Mouse (Mus musculus): ENCODE measurements around the gene Ace2. TPM values are rescaled to one million over a fixed set of nuclear protein-coding genes. Genes with fewer than 3 reads are reported as not detected.

The Ace2 gene
- polyA plus RNA-seq, 1 experiment, result 0.72 TPM

DNA sequence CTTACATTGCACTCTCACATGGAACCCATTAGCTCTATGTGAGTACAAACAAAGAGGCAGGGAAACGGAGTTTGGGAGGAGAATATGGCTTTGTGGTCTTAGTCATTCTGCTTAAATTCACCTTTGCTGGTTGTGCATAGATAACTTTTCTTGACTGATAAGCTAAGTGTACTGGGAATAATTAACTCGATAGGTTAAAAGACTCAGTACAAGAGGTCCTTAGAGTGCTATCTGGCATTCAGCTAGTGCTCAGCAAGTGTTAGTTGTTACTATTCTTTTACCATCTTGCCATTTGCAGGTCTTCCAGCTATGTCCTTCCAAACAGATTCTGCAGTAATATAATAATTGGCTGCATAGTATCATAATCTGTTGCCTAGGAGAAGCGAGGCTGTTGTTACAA lies 28.0 kb upstream of the Ace2 start:
- H3K4me3 ChIP-seq (replicated peaks; ENCODE audit: control insufficient read depth, low read depth, low read length), result no peak overlapping the region
- H3K27ac ChIP-seq (ENCODE audit: control insufficient read depth, insufficient read depth, low read depth, low read length, poor library complexity), result no peak overlapping the region
- 79% methylated on average over 3 of the region's 3 CpGs for WGBS
- H3K4me1 ChIP-seq (ENCODE audit: control insufficient read depth, insufficient read depth, low read length), result no peaks in the 10 kb centered on the region
- TF ChIP-seq CTCF (IDR thresholded peaks at IDR 0.05; ENCODE audit: control insufficient read depth, insufficient read depth, low read length) (no peak), POLR2A (IDR thresholded peaks at IDR 0.05; ENCODE audit: borderline replicate concordance, control insufficient read depth, low read depth, low read length) (no peak)

DNA sequence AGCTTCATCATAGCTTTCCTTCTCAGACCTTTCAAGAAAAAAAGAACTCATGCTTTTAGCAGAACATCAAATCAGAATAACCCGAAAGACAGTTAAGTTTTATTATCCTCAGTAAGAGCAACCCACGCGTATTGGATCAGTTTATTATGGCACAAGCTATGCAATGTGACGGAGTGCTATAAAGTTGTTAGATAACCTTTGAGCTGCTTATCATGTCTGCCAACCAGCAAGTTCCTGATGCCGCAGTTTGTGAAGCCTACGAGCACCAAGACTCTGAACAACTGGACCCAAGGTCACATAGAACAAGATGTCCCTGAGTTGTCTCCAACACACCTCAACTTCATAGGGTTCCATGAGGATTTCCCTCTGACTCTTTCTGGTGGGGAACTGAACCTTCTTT lies 25.4 kb upstream of the Ace2 start:
- TF ChIP-seq POLR2A (IDR thresholded peaks at IDR 0.05; ENCODE audit: borderline replicate concordance, control insufficient read depth, low read depth, low read length) (no peak), CTCF (IDR thresholded peaks at IDR 0.05; ENCODE audit: control insufficient read depth, insufficient read depth, low read length) (no peak)
- 75% methylated on average over 6 of the region's 6 CpGs for WGBS
- Histone ChIP-seq H3K4me3 (replicated peaks; ENCODE audit: control insufficient read depth, low read depth, low read length) (no peak overlapping the region), H3K27ac (ENCODE audit: control insufficient read depth, insufficient read depth, low read depth, low read length, poor library complexity) (no peak overlapping the region), H3K4me1 (ENCODE audit: control insufficient read depth, insufficient read depth, low read length) (no peaks in the 10 kb centered on the region)

DNA sequence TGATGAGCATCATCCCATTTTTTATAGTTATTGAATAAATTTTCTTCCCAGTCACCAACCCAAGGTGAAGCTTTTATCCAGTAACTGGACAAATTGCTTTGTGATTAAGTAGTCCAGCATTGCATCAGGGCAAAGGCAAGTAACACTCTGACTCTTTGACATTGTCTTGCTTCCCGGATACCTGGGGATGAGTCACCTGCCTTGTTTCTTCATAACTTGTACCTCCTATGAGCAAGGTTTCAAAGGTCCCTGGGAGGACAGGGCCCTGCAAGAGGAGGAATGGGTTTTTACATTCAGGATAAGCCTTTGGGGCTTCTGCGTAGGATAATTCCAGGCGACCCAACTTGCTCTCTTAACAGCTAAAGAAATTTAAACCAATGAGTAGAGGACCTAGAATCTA lies 15.2 kb upstream of the Ace2 start:
- Histone ChIP-seq H3K4me3 (replicated peaks; ENCODE audit: control insufficient read depth, low read depth, low read length) (no peak overlapping the region), H3K27ac (ENCODE audit: control insufficient read depth, insufficient read depth, low read depth, low read length, poor library complexity) (no peak overlapping the region), H3K4me1 (ENCODE audit: control insufficient read depth, insufficient read depth, low read length) (no peaks in the 10 kb centered on the region)
- WGBS, result 85% methylated on average over 3 of the region's 3 CpGs
- TF ChIP-seq POLR2A (IDR thresholded peaks at IDR 0.05; ENCODE audit: borderline replicate concordance, control insufficient read depth, low read depth, low read length) (no peak), CTCF (IDR thresholded peaks at IDR 0.05; ENCODE audit: control insufficient read depth, insufficient read depth, low read length) (no peak)

DNA sequence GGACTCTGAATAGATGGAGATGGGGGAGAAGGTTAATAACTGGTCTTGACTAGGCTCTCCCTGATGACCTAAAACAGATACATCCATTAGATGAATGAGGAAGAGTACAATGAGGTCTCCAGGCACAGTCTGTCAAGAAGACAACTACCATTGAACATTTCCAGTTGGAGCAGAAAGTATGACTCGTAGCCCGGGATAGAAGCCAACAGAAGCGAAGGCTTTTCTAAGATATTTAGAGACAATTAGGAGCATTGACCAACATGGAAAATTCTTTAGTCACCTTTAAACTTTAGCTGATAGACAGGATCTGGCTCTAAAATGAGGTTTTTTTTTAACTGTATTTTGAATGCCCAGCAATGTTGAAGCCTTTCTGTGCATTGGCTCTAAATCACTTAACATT lies 5.6 kb upstream of the Ace2 start:
- H3K4me3 ChIP-seq (replicated peaks; ENCODE audit: control insufficient read depth, low read depth, low read length), result no peak overlapping the region
- H3K4me1 ChIP-seq (ENCODE audit: control insufficient read depth, insufficient read depth, low read length), result no peaks in the 10 kb centered on the region
- WGBS, result 86% methylated on average over 3 of the region's 3 CpGs
- no peak overlapping the region for H3K27ac ChIP-seq (ENCODE audit: control insufficient read depth, insufficient read depth, low read depth, low read length, poor library complexity)
- TF ChIP-seq CTCF (IDR thresholded peaks at IDR 0.05; ENCODE audit: control insufficient read depth, insufficient read depth, low read length) (no peak), POLR2A (IDR thresholded peaks at IDR 0.05; ENCODE audit: borderline replicate concordance, control insufficient read depth, low read depth, low read length) (no peak)

DNA sequence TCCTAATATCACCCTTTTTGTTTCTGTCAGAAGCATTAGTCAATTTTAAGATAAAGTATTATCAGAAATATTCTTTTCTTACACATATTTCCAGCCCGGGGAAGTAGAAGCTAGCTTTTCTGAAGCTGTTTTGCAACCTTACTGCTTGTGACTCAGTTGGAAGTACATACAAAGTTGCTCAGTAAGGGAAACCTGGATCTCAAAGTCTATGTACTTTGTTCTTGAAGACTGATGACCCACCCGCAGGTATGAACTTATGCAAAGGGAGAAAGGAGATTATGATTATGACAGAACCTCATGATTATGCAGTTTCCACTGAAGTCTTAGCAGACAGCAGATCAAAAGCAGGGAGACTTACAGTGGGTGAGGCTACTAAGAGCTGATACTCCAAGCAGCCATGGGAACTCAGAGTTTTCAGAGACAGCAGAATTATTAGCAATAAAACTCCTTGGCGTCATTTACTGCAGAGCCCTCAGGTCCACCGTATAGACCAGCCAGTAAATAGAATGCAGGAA lies 3.8 kb upstream of the Ace2 start:
- no peak overlapping the region for H3K27ac ChIP-seq (ENCODE audit: control insufficient read depth, insufficient read depth, low read depth, low read length, poor library complexity)
- 77% methylated on average over 4 of the region's 4 CpGs for WGBS
- TF ChIP-seq POLR2A (IDR thresholded peaks at IDR 0.05; ENCODE audit: borderline replicate concordance, control insufficient read depth, low read depth, low read length) (no peak), CTCF (IDR thresholded peaks at IDR 0.05; ENCODE audit: control insufficient read depth, insufficient read depth, low read length) (no peak)
- no peak overlapping the region for H3K4me3 ChIP-seq (replicated peaks; ENCODE audit: control insufficient read depth, low read depth, low read length)
- H3K4me1 ChIP-seq (ENCODE audit: control insufficient read depth, insufficient read depth, low read length), result no peaks in the 10 kb centered on the region

DNA sequence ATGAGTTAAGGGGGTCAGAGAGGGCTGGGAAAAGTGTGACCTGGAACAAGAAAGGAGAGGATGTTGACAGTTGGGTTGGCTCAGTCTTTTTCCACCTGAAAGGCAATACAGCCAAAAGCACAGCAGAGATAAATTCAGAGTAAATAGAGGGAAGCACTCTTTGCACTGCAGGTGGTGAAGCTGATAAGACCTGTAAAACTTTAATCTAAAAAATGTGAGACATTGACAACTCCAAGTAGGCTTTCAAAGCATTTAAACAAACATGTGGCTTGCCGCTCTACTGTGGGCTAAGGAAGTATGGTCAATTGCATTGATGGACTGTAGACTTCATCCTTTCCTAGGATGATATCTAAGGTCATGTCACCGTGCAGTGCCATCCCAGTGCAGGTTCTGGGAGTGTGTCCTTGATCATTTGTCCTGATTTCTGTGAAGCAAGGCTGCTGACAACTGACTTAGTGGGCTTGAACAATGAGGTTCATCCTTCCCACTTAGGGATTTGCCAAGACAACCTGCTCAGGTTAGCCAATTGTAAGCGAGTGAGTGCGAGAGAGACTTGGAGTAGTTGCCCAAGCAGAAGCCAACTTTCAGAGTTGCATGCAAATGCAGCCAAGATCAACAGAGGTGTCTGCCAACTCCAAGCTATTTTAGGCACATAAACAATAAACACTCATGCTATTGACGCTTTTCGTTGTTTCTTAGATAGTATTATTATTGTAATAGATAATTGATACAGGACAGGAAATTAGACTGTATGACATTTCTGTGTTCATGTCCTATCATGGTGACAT lies 6.5 kb downstream of the Ace2 start:
- Histone ChIP-seq H3K27ac (ENCODE audit: control insufficient read depth, insufficient read depth, low read depth, low read length, poor library complexity) (peak overlapping the region; percentile 33; the same call in 1 of the 2 replicates), H3K4me3 (replicated peaks; ENCODE audit: control insufficient read depth, low read depth, low read length) (no peak overlapping the region), H3K4me1 (ENCODE audit: control insufficient read depth, insufficient read depth, low read length) (no peaks in the 10 kb centered on the region; the same call in 1 of the 2 replicates)
- TF ChIP-seq POLR2A (IDR thresholded peaks at IDR 0.05; ENCODE audit: borderline replicate concordance, control insufficient read depth, low read depth, low read length) (no peak), CTCF (IDR thresholded peaks at IDR 0.05; ENCODE audit: control insufficient read depth, insufficient read depth, low read length) (no peak)
- 79% methylated on average over 6 of the region's 6 CpGs for WGBS

DNA sequence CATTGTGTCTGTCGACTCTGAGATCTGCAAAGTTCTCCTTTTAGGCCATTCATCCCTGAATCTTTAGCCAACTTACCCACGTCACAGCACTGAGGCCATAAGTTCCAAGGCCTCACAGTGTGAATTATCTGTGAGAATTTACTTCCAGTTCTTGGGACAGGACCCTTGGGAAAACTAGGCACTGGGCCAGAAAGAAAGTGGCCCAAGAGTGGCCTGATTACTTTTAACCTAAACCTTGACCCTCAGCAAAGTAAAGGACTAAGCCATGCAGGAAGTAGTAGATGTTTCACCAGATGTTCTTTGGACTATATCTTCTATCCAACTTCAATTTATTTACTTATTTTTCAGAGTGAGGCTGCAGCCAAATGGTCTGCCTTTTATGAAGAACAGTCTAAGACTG lies 13.6 kb downstream of the Ace2 start:
- no peak overlapping the region for H3K27ac ChIP-seq (ENCODE audit: control insufficient read depth, insufficient read depth, low read depth, low read length, poor library complexity)
- TF ChIP-seq CTCF (IDR thresholded peaks at IDR 0.05; ENCODE audit: control insufficient read depth, insufficient read depth, low read length), result no peak
- TF ChIP-seq POLR2A (IDR thresholded peaks at IDR 0.05; ENCODE audit: borderline replicate concordance, control insufficient read depth, low read depth, low read length), result no peak
- no peaks in the 10 kb centered on the region for H3K4me1 ChIP-seq (ENCODE audit: control insufficient read depth, insufficient read depth, low read length)
- WGBS, result 71% methylated on average over 2 of the region's 2 CpGs
- H3K4me3 ChIP-seq (replicated peaks; ENCODE audit: control insufficient read depth, low read depth, low read length), result no peak overlapping the region

DNA sequence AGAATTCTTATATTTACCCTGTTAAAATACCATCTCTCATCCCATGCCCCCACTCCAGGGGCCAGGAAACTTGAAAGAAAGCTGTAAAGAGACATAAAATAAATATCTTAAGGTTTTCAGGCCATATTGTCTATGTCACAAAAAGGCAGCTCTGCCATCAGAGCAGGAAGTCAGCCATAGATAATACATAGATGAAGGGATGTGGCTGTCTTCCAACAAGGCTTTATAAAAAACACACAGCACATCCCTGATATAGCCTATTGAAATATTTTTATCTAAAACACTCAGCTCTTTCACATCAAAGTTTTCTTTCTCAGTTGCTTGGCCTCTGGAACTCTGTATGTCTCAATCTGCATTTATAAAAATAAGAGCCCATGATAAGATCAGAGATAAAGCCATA lies 14.5 kb downstream of the Ace2 start:
- H3K4me1 ChIP-seq (ENCODE audit: control insufficient read depth, insufficient read depth, low read length), result no peaks in the 10 kb centered on the region
- H3K4me3 ChIP-seq (replicated peaks; ENCODE audit: control insufficient read depth, low read depth, low read length), result no peak overlapping the region
- no peak overlapping the region for H3K27ac ChIP-seq (ENCODE audit: control insufficient read depth, insufficient read depth, low read depth, low read length, poor library complexity)
- TF ChIP-seq POLR2A (IDR thresholded peaks at IDR 0.05; ENCODE audit: borderline replicate concordance, control insufficient read depth, low read depth, low read length) (no peak), CTCF (IDR thresholded peaks at IDR 0.05; ENCODE audit: control insufficient read depth, insufficient read depth, low read length) (no peak)
